Mouse (Mus musculus) gonadal fat pad, adult 2 months (tissue): ENCODE measurements around the gene Cxcr4. TPM values are rescaled to one million over a fixed set of nuclear protein-coding genes. Genes with fewer than 3 reads are reported as not detected.
"Not testable (repeated sequence)": the region's sequence is repeated elsewhere in the genome, so short reads cannot be mapped to it uniquely, and the experiment has no call there.

ENCODE experiments used
- DNase-seq: peaks from one replicate; pipeline ENCODE4 v3.0.0-alpha.2; 2012; ENCODE audit warnings: low read depth
- polyA plus RNA-seq: library from polyadenylated mRNA; depleted of rRNA; stranded (reverse); fragments of >200 nt; gene quantifications from 2 replicates; pipeline ENCODE4 v1.2.3, GENCODE M21; 2012

Cxcr4 gene
- polyA plus RNA-seq, 1 experiment: 28.7 TPM

DNA sequence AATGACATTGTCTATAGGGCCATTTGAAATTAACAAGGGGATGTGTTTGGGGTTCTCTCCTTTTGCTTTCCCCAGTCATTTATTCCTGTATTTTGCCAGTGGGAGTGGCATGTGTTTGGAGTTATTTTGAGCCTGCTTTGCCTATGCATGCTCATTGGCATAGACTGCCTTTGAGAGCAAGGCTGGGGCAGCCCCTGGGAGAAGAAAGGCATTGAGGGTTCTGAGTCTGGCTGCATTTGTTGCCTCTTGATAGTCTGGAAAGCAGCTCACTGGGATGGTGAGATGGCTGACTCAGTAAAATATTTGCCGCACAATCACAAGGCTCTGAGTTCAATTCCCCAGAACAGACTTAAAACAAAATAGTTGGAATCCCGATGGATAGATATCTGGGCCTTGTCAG lies 8.5 kb upstream of the Cxcr4 start:
- DNase-seq: no peak

DNA sequence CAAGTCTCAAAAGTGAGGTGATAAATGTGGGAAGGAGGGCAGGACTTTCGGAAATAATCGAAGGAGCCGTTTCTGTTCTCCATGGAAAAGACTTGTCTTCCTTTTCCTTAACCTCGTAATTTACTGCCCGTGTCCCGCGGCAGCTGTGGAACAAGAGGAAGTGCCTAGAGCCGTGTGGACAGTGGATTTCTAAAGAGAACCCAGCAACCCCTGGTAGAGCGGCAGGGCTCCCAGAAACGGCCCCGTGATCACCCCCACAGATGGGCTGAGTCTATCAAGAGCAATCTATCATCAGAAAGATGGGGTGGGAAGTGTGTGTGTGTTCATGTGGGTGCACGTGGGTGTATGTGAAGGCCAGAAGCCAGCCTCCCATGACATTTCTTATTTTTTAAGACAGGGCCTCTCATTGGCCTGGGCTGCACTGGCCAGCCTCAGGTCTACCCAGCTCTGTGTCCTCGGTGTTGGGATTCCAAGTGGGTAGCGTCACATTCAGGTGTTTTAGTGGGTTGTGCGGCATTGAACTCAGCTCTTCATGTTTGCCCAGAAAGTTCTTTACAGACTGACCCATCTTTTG lies 5.2 kb upstream of the Cxcr4 start:
- DNase-seq: no peak

DNA sequence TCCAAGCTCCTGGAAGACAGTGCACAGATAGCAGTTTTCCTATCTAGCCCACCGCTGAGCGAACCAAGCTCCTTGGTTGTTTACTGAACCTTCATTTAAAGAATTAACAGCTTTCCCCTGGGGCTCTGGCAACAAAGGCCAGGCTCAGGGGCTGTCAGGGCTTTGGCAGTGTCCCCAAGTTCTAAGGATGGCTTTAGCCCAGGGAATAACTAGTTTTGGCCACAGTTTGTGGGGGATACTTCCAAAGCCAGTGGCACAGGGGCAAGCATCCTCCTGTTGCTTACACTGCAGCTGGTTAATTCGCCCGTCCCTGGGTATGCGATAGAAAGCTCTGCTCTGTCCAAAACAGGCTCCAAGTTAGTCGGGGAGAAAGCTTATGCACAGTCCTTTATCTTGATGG lies 3.4 kb upstream of the Cxcr4 start:
- no peak for DNase-seq

DNA sequence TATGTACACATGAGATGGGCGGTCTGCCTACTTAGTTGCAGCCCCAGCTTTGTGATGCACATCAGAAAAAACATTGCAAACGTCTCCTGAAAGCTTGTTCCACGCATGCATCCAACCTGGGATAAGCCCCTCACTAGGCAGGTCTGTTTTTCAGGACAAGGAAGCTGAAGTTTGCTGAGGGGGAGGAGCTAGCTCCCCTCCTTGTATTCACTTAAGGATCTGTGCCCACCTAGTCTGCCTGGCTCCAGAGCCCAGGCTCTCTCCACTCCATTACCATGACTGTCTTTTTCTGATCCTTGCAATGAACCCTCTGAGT lies 3.0 kb upstream of the Cxcr4 start:
- no peak for DNase-seq

DNA sequence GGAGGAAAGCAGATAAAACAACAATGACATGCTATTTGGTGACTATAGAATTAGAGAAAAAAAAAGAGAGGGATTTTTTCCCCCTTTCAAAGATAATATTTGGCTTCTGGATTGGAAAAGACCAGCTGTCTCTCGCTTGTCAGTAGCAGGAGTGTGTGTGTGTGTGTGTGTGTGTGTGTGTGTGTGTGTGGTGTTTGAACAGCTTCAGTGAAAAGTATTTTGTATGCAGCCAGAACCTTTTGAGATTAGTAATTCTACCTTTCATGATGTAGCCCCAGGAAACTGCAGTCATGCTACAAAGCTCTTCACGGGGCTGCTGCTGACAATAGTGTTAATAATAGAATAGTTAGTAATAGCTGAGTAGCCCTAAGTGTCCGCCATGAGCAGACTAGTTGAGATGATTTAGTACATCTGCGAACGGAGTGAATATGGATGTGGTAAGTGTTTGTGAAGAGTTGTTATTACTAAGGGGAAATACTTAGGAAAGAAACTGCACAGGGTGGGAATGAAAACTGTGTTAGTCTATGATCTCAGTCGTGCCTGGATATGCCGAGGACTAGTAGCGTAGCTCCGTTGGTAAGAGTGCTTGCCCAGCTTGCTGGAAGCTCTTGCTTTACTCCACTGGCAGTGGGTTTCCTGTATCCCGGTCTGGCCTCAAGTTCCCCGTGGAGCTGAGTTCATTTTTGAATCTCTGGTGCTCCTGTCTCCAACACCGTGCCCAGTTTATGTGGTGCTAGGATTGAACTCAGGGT lies 2.4 kb upstream of the Cxcr4 start:
- DNase-seq: no peak

DNA sequence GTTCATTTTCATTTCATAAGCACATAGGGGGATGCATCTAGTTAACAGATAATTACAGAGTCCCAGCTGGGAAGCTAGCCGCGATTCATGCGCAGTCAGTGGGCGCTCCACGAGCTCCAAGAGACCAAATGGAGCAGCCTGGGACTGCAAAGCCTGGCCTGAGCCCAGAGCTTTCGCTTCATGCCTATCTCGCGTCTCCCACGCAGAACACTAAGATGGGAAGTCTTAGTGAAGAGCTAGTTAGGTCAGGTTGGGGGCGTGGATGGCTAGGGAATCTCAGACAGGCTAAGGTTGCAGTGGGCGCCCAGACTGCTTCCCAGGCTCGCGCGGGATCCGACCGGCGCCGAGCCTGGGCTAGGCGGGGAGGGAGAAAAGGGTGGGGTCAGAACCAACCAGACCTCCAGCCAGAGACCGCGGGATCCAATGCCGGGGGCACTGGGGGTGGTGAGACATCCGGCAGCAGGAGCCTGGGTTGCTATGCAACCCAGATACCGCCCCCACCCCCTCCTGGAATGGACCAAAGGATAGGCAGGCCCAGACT lies 938 bp upstream of the Cxcr4 start:
- DNase-seq: no peak

DNA sequence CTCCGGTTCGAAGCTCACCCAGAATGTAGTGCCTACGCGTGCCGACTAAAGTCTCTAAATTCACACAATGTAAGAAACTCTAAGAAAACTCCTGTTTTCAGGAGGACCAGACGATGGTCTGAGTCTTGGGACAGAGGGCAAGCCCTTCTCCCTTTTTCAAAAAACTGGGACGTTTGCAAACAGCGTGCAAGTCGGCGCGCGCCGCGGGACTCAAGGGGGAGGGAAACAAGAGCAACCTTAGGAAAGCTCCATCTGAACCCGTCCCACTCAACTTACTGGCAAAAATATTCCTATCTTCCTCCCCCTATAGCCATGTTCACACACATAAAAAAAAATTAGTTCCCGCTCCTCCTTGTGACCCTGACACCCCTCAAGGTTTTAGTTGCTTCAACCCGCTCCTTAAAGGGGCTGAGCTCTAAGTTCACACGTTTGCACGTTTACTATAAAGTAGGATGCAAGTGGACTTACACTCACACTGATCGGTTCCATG lies 327 bp downstream of the Cxcr4 start:
- no peak for DNase-seq

DNA sequence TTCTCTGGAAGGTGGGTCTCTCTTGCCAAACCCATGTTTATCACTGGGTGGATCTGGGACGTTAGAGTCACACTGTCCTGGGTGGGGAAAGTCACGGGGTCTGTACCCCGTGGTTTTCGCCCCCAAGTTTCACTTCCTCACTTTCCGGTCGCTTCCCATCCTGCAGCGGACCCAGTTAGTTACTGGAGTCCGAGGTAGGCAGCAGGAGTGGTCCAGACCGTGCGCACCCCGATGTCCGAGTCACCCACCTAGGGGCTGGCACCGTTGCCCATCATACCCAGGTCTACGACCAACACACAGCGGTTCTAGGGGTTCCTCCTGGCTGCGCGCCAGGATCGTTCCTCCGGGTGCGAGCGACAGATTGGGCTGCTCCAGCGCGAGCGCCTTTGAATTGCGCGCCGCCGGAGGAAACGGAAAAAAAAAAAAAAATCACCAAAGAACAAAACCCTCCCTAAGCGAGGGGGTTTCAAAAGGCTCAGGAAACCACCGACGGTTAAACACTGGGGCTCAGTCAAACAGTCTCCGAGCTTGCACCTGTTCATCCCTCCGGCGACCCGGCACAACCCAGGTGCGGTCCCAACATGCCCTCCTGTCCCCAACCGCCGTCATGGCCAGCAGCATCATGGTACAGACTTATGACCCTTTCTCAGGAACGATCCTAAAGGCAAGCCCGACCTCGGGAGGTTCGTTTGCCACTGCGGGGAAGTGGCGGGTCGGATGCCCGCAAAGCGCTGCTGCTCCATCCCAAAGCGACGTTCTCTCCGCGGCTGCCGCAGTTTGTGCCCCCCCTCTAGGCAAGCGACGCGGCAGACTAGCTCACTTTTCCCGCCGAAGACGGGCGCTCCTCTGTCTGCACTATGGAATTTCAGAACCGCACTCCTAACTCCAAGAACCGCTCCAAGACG lies 1.0 kb downstream of the Cxcr4 start:
- DNase-seq: no peak

DNA sequence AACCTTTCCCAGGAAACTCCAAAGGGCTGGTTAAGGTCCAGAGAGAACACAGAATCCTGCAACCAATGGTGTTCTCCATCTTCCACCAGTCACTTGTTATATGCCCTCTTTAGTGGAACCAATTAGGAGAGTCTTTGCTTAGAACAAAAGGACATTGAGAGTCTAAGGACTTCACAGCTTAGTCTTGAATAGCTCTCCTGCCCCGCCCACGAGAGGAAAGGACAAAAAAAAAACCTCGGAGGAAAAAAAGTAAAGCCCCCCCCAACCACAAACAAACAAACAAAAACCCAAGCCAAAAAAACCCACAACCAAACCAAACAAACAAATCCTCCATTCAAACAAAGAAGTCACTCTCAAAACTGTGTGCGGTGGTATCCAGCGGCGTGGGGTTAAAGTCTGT lies 2.1 kb downstream of the Cxcr4 start:
- no peak for DNase-seq

DNA sequence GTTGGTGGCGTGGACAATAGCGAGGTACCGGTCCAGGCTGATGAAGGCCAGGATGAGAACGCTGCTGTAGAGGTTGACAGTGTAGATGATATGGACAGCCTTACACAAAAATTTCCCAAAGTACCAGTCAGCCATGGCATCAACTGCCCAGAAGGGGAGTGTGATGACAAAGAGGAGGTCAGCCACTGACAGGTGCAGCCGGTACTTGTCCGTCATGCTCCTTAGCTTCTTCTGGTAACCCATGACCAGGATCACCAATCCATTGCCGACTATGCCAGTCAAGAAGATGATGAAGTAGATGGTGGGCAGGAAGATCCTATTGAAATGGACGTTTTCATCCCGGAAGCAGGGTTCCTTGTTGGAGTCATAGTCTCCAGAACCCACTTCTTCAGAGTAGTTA lies 2.6 kb downstream of the Cxcr4 start:
- no peak for DNase-seq

DNA sequence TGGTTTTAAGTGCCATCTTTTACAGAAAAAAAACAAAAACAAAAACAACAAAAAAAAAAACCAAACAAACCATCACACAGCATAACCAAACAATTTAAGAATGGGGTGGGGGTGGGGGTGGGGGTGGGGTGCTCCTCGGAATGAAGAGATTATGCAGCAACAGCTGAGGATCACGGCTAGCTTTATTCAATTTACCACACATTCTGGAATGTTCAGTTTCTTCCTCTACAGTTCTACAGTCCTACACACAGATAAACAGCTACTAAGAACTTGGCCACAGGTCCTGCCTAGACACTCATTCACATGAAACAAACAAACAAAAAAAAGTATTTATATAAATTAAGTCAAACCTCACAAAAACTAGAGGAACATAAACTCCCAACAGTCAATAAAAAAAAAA lies 3.8 kb downstream of the Cxcr4 start:
- no peak for DNase-seq

DNA sequence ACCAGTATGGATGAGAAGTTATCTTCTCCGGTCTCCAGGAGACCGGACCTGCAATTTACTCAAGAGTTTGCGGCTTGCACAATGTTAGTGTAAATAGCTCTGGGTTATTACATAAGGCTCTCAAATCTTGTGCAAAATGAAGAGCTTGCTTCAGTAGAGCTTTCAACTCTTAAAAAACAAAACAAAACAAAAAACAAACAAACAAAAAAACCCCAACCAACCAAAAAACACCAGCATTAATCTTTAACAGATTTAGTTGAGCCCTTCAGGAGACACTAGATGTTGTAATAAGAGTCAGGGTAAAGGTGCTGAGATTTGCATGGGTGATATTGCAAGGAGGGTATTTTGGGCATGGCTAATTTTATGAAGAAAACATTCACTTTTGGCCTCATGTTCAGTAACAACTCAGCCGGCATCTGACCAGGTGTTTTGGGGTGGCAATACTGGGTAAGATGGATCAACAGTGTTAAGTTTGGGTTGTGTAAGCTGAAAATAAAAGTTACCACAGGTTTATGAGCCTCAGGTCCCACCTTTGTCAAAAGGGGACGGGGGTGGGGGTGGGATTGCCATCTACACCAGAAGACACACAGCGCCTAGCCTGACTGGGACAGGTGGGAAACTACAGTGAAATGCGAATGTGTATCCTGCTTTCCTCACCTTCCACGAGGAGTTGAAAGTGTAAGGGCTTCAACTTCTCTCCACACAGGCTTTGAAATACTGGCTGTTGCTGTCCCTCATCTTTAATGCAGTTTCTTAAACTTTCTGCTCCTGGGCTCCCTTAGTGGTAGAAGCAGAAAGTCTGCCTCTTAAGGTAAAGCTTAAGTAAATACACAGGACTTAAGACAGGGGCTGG lies 4.9 kb downstream of the Cxcr4 start:
- DNase-seq: no peak

DNA sequence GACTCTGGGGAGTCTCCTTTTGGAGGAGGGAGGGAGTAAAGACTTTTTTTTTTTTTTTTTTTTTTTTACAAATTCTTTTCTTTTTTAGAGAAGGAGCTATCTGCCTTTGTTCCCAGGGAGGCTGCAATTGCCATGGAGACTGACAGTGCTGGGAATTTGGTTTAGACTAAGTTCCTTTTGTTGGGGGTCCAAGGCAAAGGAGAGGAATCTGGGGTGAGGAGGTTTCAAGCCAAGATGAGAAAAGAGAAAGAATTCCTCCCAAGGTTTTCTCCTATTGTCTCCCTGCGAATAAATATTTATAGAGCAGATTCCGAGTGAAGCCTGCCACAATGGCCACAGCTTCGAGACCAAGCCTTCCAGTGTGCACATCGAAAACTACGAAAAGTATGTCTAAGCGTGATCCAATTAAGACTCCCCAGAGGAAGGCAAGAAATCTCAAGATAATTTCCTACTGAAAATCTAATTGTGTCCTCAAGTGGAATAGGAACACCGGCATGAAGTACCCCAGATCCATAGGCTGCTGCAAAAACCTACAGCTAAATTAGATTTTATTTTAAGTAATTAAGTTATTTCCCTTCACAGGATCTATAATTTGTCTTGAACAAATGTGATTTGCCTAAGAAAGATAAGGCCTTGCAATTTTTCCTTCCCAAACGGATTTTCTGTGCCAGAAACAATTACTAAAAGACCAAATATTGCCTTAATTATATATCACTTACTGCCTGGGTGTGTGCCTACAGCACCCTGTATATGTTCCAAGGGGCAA lies 5.7 kb downstream of the Cxcr4 start:
- no peak for DNase-seq

DNA sequence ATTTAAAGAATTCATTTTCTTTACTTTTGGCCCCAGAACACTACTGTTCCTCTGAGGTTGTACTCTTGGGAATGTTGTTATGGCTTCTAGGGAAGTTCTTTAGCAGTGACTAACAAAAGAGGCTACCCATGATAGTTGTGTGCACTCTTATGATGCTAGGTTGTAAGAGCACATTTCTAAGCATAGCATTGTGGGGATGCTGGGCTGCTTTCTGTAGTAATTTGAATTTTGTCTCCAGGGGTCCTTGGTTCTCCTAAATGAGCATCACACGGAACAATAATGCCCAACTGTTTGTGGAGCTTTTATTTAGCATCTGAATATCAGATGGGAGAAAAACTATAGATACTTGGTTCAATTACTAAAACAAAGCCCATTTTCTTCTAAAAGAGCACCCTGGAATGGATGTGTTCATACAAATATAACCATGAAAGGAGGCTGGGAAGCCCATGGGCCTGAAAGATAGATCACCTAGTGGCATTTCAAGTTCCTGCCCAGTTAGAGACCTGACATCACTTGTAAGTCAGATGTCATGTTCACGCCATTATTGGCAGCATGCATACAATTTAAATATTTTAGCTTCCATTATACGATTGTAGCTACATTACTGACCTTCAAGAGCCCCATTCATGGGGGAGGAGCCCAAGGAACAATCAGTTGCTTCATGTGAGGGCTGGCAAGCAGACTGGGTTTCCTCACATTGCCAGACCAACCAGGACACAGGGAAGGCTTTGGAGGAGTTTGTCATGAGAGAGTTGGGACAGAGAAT lies 6.5 kb downstream of the Cxcr4 start:
- no peak for DNase-seq

DNA sequence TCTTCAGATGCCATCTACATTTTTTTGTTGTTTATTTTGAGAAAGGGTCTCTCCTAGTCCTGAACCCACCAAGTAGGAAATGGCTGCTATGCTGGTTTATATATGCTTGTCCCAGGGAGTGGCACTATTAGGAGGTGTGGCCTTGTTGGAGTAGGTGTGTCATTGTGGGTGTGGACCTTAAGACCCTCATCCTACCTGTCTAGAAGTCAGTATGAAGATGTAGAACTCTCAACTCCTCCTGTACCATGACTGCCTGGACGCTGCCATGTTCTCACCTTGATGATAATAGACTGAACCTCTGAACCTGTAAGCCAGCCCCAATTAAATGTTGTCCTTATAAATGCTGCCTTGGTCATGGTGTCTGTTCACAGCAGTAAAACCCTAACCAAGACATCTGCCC lies 7.4 kb downstream of the Cxcr4 start:
- not testable (repeated sequence) for DNase-seq

DNA sequence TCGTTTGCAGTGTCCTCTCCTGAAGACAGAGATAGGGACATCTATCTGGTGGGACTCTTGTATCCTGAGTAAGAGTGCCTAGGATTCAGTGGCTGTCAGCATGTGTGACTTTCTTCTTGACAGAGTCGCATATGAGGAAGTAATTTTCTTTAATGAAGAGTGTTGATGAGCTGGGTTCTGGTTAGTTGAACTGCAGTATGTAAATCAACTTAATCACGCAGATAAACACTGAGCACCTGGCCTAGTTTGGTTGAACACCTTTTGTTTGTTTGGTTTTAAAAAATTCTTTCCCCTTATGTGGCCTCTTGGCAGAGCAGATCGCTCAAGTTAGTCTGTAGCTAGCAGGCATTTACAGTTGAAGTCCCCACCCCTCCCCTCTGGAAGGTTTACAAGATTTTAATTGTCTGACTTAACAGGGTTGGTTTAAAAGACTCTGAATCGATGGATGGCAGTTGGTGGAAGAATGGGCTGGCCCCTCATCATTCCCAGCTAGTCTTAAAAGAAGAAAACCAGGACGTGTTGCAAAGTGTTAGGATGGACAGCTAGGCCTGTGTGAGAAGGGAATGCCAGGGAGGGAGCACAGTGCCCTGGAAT lies 8.7 kb downstream of the Cxcr4 start:
- DNase-seq: no peak

DNA sequence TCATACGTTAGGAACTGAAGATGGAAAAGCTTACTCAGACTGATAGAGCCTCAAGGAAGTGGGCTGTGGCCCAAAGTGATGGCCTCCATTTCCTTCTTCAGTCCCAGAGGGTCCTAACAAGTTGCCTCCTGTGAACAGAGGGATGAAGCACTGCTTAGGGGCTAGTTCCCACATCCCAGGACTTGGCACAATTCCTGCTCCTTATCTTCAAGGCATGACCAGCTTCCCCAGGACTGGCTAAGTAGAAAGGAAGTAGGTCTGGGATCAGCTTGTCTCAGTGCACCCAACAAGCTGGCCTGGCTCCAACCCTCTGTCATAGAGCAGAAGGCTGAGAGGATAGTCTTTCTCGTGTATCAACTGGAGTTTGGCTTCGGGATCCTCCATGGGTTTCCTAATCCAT lies 11.8 kb downstream of the Cxcr4 start:
- DNase-seq: no peak

DNA sequence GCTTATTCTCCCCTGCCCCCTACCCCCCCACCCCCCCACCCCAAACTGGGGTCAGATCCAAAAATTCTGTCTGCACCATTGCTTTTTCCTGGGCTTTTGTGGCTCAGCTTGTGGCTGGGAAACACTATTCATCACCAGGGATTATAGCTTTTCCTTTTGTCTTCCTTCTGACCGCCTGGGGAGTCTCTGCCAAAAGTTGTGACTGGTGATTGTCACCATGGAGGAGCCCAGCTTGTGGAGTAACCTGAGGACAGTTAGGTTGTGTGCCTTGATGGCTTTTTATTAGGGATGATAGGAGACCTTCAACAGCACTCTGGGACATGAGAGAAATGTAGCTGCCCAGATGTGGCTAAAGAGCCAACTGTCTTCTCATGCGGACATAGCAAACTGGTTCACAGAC lies 13.6 kb downstream of the Cxcr4 start:
- no peak for DNase-seq

DNA sequence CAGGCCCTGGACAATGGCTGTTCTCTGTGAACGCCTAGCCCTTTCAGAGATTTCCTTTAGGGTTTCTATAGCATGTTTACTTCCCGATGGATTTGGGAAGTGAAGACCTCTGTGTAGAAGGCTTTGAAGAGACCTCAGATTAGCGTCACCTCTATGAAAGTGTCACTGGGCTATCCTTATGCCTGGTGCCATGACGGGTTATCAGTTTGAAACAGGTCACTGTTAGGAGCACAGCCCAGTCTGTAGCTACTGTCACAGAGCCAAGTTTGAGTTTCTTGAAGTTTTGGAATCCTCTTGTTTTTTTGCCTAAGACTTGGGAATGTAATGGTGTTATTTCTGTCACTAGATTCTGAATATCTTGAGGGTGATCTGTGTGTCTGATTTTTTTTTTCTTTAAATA lies 17.0 kb downstream of the Cxcr4 start:
- no peak for DNase-seq

DNA sequence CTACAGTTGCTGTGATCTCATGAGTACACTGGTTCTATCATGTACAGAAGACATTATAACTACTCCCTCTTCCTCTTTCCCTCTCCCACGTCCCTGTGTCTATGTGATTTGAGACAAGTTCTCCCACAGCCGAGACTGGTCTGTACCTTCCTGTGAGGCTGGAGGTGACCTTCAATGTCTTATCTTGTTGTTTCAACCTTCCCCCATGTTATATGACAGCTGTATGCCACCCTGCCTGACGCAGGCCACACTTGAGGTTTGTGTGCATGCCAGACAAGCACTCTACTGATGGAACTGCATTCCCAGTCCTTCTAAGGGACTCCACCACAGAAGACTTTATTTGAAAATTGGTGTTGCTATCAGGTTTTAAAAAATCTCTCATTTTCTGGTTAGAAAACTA lies 21.1 kb downstream of the Cxcr4 start:
- no peak for DNase-seq
